Mouse (Mus musculus) G1E-ER4 (cell line): ENCODE data around the gene Inca1. TPM values are rescaled to one million over a fixed set of nuclear protein-coding genes. Genes with fewer than 3 reads are reported as not detected.

Experiments used
- GATA1 ChIP-seq: IDR thresholded peaks from one replicate; pipeline ENCODE4 v1.8.0; 2012; ENCODE audit warnings: low read length, inconsistent platforms
- polyA plus RNA-seq: library from polyadenylated mRNA; stranded (reverse); fragments of >175 nt; gene quantifications from 2 replicates; pipeline ENCODE4 v1.2.3, GENCODE M21; 2012

Gene Inca1
- polyA plus RNA-seq, 1 experiment: 0.17 TPM

GRCm38 (mm10) chr11:70652029-70652883 lies 47.7 kb downstream of the Inca1 start:
- TF ChIP-seq GATA1: no peak

DNA sequence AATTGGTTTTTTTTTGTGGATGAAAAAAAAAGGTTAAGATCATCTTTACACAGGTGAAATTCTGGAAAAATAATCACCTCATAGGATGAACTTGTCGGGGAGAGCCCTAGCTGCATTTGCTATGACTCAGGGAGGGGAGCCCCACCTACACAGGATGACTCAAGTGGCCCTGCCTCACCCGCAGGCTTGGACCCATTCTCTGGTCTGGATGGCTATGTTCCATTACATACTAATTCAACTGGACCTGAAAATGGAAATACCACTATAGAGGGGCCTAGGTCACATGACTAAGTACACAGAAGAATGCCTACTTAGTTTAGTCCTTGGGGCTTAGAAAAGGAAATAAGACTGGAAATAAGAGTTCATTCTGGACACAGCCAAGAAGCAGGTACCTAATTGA lies 48.6 kb downstream of the Inca1 start:
- TF ChIP-seq GATA1: no peak

- TF ChIP-seq GATA1: no peak
These were observed 49.4 kb downstream of the Inca1 start for GRCm38 (mm10) chr11:70650322-70651175.

GRCm38 (mm10) chr11:70649185-70649734 lies 50.7 kb downstream of the Inca1 start:
- no peak for TF ChIP-seq GATA1

DNA sequence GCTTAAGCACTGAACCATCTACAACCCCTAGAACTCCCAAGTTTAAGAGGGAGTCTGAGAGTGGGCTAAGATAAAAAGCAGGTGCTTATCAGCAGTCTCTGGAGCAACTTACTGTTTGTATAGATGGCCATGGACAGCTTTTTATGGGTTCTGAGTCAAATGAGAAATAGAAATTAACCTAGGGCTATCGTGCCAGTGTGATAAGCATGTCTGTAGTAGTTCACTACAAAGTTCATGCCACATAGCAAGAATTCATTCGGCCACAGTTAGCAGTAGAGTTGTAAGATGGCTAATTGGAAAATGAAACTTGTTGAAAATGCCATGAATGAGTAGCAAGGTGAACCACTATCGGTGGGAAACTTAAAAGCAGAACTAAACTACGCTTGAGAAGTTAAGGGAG lies 51.4 kb downstream of the Inca1 start:
- peak; percentile 81 for TF ChIP-seq GATA1

DNA sequence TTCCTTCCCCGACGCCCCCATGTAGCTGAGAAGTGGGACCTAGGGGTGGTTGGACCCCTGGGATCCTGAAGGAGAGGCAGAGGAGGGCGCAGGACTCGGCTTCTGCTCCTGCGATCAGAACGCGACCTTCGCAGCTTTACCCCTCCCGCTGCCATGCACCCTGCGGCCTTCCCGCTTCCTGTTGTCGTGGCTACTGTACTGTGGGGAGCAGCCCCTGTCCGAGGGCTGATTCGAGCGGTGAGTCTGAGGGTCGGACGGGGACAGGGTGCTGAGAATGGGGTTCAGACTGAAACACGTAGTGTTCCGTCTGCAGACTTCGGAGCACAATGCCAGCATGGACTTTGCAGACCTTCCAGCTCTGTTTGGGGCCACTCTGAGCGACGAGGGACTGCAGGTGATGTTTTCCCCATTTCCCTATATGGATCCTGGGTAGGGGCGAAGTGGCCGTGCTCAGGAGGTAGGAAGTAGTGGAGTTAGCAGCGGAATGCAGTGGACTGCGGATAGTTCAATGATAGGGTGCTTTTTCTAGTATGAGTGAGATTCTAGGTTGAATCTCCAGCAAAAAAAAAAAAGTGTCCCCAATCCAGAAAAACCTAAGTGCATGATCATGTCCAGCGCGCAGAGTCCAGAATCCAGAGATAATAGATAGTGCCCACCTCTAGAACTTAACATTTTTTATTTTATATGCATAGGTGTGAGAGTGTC lies 52.1 kb downstream of the Inca1 start:
- TF ChIP-seq GATA1: no peak

DNA sequence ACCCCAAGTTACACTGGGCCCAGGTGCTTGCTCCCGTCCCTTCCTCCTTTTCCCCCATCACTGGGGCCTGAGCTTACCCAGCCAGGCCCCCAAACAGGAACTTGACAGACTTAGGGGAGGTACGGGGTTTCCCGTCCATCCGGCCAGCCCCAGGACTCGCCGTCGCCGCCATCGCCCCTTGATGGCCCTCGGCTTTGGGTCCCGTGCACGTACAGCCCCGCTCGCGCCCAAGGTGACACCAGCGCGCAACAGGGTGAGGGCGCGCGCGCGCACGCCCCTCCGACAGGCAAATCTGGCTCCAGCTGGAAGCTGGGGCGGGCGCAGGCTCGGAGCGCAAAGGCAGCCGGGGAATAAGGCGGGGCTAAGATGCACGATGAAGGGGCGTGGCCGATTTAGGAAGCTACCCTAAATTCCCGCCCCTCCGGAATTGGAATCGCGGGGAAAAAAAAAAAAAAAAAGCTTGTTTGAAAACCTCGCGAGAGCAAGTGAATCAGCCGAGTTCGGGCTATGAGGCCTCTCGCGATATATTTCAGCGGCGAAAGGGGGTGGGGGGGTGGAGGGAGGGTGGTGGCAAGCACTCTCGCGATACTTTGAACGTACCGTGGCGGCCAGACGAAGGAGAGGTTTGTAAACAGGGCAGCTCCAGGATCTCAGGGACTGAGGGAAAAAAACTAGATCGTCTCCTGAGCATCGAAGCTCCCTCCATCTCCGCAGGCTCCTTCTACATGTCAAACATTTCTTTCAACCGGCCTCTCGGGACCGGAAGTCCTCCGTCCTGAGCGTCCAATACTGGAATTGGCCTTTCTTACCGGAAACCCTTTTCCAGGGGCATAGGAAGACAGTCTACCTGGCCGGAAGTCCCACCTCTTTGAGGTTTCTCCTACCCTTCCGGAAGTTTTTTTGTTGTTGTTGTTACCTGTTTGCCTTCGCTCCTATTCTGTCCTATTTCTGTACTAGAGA lies 53.0 kb downstream of the Inca1 start, which contains the start of the genes Rnf167 and Slc25a11:
Gene Rnf167 (plus strand): TSS at position 545 of the 960 bp plus-strand sequence.
Gene Slc25a11 (minus strand): TSS at position 789 of the 960 bp plus-strand sequence.
- TF ChIP-seq GATA1: no peak

GRCm38 (mm10) chr11:70646259-70646555 lies 53.7 kb downstream of the Inca1 start:
- no peak for TF ChIP-seq GATA1

GRCm38 (mm10) chr11:70645461-70646258 lies 54.3 kb downstream of the Inca1 start:
- TF ChIP-seq GATA1: no peak

DNA sequence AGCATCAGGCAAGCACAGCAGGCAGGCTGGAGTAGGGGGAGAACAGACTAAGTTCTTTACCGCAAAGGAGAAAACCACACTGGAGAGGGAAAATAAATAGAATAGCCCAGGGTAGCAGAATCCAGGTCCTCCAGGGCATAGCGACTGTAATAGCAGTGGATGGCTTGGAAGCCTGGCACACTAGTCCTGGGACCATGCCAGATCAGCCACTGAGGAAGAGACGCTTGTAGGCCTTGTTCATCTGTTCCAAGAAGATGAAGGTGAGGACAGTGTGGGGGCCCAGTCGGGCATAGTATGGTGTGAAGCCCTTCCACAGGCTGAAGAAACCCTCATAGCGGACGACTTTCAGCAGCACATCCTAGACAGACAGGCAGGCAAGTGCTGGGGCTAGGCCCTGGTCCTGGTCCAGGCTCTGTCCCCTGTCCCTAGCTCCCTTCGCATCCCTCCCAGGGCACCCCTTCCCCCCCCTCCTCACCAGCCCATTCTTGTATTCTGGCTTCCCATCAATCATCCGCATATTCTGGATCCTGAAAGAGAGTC lies 55.3 kb downstream of the Inca1 start:
- no peak for TF ChIP-seq GATA1

- no peak for TF ChIP-seq GATA1
These were observed 56.9 kb downstream of the Inca1 start for GRCm38 (mm10) chr11:70643051-70643450.

DNA sequence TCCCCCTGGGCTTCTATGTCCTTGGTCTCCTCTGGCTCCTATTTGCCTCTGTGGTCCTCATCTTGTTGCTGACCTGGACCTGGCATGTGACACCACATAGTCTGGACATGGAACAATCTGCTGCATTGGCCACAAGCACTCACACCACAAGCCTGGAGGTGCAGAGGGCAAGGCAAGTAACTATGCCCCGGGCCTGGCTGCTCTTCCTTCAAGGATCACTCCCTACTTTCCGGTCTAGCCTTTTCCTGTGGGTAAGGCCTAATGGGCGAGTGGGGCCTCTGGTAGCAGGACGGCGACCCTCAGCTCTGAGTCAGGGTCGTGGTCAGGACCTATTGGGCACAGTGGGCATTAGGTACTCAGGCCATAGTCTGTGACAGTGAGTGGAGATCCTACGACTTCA lies 58.7 kb downstream of the Inca1 start:
- no peak for TF ChIP-seq GATA1

DNA sequence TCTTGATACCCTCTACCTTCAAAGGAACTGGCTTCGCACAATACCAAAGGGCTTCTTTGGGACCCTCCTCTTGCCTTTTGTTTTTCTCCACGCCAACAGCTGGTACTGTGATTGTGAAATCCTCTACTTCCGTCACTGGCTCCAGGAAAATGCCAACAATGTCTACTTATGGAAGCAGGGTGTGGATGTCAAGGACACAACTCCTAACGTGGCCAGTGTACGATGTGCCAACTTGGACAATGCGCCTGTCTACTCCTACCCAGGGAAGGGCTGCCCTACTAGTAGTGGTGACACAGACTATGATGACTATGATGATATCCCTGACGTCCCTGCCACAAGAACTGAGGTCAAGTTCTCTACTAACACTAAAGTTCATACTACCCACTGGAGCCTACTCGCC lies 60.0 kb downstream of the Inca1 start:
- TF ChIP-seq GATA1: no peak

DNA sequence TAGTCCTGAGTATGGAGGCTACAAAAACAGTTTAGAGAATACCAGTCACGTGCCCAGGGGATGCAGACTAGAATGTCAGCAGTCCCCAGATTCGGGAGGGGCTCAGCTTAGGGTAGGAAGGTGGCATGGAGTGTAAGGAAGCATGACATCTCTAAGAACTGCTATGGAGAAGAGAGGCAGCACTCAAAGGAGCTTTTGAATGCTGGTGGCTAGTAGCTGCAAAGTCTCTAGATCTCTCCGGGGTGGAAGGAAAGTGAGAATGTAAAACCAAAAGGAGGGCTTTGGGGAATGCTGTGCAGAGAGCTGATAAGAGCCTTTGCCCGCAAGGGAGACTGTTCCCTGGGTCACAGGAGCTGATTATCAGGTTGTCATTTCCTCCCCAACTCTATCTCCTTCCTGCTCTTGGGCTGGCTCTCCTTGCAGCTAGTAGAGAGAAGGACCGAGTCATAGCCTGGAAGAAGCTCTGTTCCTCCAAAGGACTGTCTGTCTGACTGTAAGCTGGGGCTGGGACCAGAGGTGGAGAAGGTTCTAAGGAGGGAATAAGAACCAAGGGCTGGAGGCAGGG lies 61.2 kb downstream of the Inca1 start, which contains the start of gene Gp1ba:
Gene Gp1ba (plus strand): TSS at position 409 of the 565 bp plus-strand sequence.
- TF ChIP-seq GATA1: peak; percentile 99

Other genes starting within 250 kb of the Inca1 start
- gene Med11, start 248.2 kb downstream of the Inca1 start, polyA plus RNA-seq: 13.3 and 29.5 TPM in 2 replicates
- gene Zmynd15, start 240.7 kb downstream of the Inca1 start, polyA plus RNA-seq: not detected in 2 replicates
- not detected in 2 replicates for gene Cxcl16, start 240.2 kb downstream of the Inca1 start, polyA plus RNA-seq
- gene Tm4sf5, start 194.9 kb downstream of the Inca1 start, polyA plus RNA-seq: not detected in 2 replicates
- gene Vmo1, start 185.5 kb downstream of the Inca1 start, polyA plus RNA-seq: not detected in 2 replicates
- gene Gltpd2, start 181.0 kb downstream of the Inca1 start, polyA plus RNA-seq: not detected in 2 replicates
- gene Psmb6, start 174.8 kb downstream of the Inca1 start, polyA plus RNA-seq: 201 and 213 TPM in 2 replicates
- not detected in 2 replicates for gene Gm40193, start 167.2 kb downstream of the Inca1 start, polyA plus RNA-seq
- 0.02 and 0.04 TPM in 2 replicates for gene Pld2, start 160.1 kb downstream of the Inca1 start, polyA plus RNA-seq
- 99.2 and 116 TPM in 2 replicates for gene Mink1, start 137.3 kb downstream of the Inca1 start, polyA plus RNA-seq
- not detected in 2 replicates for gene 4930544D05Rik, start 84.3 kb downstream of the Inca1 start, polyA plus RNA-seq
- gene Chrne, start 80.9 kb downstream of the Inca1 start, polyA plus RNA-seq: not detected in 2 replicates
- gene Gp1ba, start 61.0 kb downstream of the Inca1 start, polyA plus RNA-seq: 30.8 and 34.3 TPM in 2 replicates
- gene Rnf167, start 52.9 kb downstream of the Inca1 start, polyA plus RNA-seq: 82.3 and 110 TPM in 2 replicates
- 98.8 and 132 TPM in 2 replicates for gene Slc25a11, start 52.7 kb downstream of the Inca1 start, polyA plus RNA-seq
- gene Pfn1, start 45.5 kb downstream of the Inca1 start, polyA plus RNA-seq: 4,535 and 5,925 TPM in 2 replicates
- gene Eno3, start 43.0 kb downstream of the Inca1 start, polyA plus RNA-seq: 3.4 and 6.5 TPM in 2 replicates
- gene Spag7, start 30.7 kb downstream of the Inca1 start, polyA plus RNA-seq: 207 and 222 TPM in 2 replicates
- 18.0 and 30.8 TPM in 2 replicates for gene Camta2, start 12.1 kb downstream of the Inca1 start, polyA plus RNA-seq
- 32.5 and 39.5 TPM in 2 replicates for gene Kif1c, start 393 bp upstream of the Inca1 start, polyA plus RNA-seq
- 2.6 and 3.6 TPM in 2 replicates for gene Zfp3, start 64.1 kb upstream of the Inca1 start, polyA plus RNA-seq
- not detected in 2 replicates for gene Scimp, start 112.4 kb upstream of the Inca1 start, polyA plus RNA-seq
- 19.5 and 24.2 TPM in 2 replicates for gene Rabep1, start 144.6 kb upstream of the Inca1 start, polyA plus RNA-seq